Mouse (Mus musculus) neural tube, embryonic 12.5 days (tissue): ENCODE data around the gene Epor. TPM values are rescaled to one million over a fixed set of nuclear protein-coding genes. Genes with fewer than 3 reads are reported as not detected.

ENCODE experiments used
- ATAC-seq: fragments of 200-750 bp; cut with Nextera tagmentation; 2 replicates; pipeline ENCODE4 v1.8.0; 2017; ENCODE audit warnings: low read depth, mild to moderate bottlenecking, moderate TSS enrichment, moderate library complexity; ENCODE audit not compliant: low FRiP score
- H3K27ac ChIP-seq: fragments of 300-500 bp; sonication (generic); 2 replicates; pipeline ENCODE4 v1.5.1; 2016
- H3K27me3 ChIP-seq: fragments of 300-500 bp; sonication (generic); replicated peaks from 2 replicates; pipeline ENCODE4 v1.6.1; 2016; ENCODE audit warnings: mild to moderate bottlenecking
- H3K36me3 ChIP-seq: fragments of 300-500 bp; sonication (generic); 2 replicates; pipeline ENCODE4 v1.6.1; 2016; ENCODE audit warnings: mild to moderate bottlenecking
- H3K4me1 ChIP-seq: fragments of 300-500 bp; sonication (generic); 2 replicates; pipeline ENCODE4 v1.6.1; 2016
- H3K4me2 ChIP-seq: fragments of 300-500 bp; sonication (generic); replicated peaks from 2 replicates; pipeline ENCODE4 v1.6.1; 2016; ENCODE audit warnings: mild to moderate bottlenecking
- H3K4me3 ChIP-seq: fragments of 300-500 bp; sonication (generic); 2 replicates; pipeline ENCODE4 v1.5.1; 2016
- H3K9ac ChIP-seq: fragments of 300-500 bp; sonication (generic); 2 replicates; pipeline ENCODE4 v1.6.1; 2016; ENCODE audit warnings: mild to moderate bottlenecking
- H3K9me3 ChIP-seq: fragments of 300-500 bp; sonication (generic); 2 replicates; pipeline ENCODE4 v1.6.1; 2016; ENCODE audit warnings: mild to moderate bottlenecking
- WGBS: fragments of 180-500 bp; shearing (Covaris S2); methylation state at CpG from one replicate; pipeline ENCODE4 v1.1.7; 2016; 5-methylcytosine and 5-hydroxymethylcytosine counted together
- polyA plus RNA-seq: library from polyadenylated mRNA; unstranded; fragments of >200 nt; fragmentation: Nextera tagmentation; extraction: Ambion mirVana; gene quantifications from 2 replicates; pipeline ENCODE4 v1.2.1, GENCODE M21; 2016

Epor gene
- polyA plus RNA-seq, 1 experiment from 2014 or later: 4.0 TPM

DNA sequence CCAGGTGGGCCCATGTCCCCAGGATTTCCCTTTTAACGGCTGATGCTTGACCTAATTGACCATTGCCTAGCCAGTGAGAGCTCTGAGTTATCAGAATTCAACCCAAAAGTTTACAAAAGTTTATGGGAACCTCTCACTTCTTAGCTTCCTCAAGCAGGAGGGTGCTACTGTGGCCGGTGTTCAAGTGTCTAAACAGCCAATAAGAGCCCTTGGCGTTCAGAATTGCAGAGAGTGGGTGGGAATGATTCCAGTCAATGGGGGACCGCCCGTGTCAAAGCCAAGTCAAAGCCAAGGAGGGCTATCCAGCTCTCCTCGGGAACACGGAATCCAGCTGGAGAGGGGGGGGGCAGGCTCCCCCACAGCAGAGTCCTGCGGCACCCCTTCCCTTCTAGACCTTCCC, 15.2 kb downstream of the Epor start:
- Histone ChIP-seq H3K27me3 (peaks cover 19% of the 10 kb centered on the region), H3K36me3 (peaks cover 9% of the 10 kb centered on the region; the same call in 1 of the 2 replicates), H3K9ac (no peak overlapping the region), H3K4me2 (no peak overlapping the region), H3K4me3 (no peak overlapping the region), H3K27ac (no peak overlapping the region), H3K4me1 (peaks cover 6% of the 10 kb centered on the region), H3K9me3 (no peaks in the 10 kb centered on the region)
- 67% methylated on average over 8 of the region's 8 CpGs for WGBS
- no peak for ATAC-seq

DNA sequence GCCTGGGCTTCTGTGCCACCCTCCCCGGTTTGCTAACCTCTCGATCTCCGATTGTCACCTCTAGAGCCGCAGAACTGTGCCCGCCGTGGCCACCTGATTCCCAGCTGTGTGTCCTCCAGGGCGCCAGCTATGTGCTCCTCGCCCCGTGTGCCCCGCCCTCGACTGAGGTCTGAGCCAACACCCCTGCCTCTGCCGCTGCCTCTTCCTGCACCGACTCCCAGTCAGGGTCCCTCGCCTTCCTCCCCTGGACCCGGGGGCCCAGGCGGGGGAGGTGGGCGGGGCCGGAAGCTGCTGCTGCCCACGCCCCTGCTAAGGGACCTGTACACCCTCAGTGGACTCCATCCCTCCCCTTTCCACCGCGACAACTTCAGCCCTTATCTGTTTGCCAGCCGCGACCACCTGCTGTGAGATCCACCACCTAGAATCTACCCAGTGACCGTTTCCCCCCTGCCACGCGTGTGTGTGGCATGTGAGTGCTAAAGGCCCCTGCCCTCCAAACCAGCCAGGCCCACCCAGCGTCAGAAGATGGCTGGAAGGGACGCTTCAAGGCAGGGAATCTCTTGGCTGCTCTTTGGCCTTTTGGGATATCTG, 15.7 kb downstream of the Epor start:
- Histone ChIP-seq H3K27ac (no peak overlapping the region), H3K27me3 (peaks cover 19% of the 10 kb centered on the region), H3K4me1 (peaks cover 6% of the 10 kb centered on the region), H3K4me2 (peak overlapping the region; percentile 32; the same call in 1 of the 2 replicates), H3K9me3 (no peaks in the 10 kb centered on the region), H3K9ac (no peak overlapping the region), H3K4me3 (no peak overlapping the region), H3K36me3 (peaks cover 9% of the 10 kb centered on the region; the same call in 1 of the 2 replicates)
- whole genome bisulfite sequencing: 7% methylated on average over 28 of the region's 28 CpGs
- ATAC-seq: no peak

DNA sequence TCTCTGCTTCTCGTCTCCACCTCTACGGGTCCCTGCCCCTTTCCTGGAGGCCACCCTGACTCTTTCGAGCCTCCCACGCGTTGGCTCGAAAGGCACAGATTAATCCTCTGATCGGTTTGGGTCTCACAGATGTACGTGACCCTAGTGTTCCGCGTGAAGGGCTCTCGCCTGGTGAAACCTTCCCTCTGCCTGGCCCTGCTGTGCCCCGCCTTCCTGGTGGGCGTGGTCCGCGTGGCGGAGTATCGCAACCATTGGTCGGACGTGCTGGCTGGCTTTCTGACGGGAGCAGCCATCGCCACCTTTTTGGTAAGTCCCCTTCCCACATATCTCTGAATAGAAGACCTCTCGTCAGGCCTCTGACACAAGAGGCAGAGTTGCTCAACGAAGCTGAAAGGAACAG, 19.0 kb downstream of the Epor start:
- no peak for ATAC-seq
- Histone ChIP-seq H3K9ac (no peak overlapping the region), H3K4me2 (no peak overlapping the region), H3K9me3 (no peaks in the 10 kb centered on the region), H3K4me3 (no peak overlapping the region), H3K27me3 (peaks cover 19% of the 10 kb centered on the region), H3K27ac (no peak overlapping the region), H3K36me3 (peaks cover 20% of the 10 kb centered on the region), H3K4me1 (peaks cover 6% of the 10 kb centered on the region)
- WGBS: 23% methylated on average over 23 of the region's 23 CpGs

DNA sequence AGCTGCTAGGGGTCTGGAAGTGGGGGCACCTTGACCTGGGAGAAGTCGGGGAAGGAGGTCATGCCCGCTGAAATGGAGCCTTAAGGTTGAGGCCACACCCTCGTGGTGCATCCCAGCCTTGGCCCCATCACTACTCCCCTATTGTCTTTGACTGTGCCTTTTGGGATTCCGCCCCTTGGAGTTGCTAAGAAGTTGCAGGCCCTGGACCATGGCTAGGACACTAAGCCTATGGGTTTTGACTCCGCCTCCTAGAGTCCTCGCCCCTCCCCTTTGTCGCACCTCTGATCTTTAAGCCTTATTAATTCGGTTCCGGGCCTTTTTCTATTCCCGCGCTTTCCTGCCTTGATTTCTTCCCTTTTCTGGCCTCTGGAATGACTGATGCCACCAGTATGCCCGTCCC, 19.7 kb downstream of the Epor start:
- Histone ChIP-seq H3K9me3 (no peaks in the 10 kb centered on the region), H3K36me3 (peaks cover 24% of the 10 kb centered on the region), H3K4me1 (peaks cover 6% of the 10 kb centered on the region), H3K9ac (no peak overlapping the region), H3K4me3 (no peak overlapping the region), H3K27me3 (peaks cover 16% of the 10 kb centered on the region), H3K27ac (no peak overlapping the region), H3K4me2 (no peak overlapping the region)
- WGBS: 50% methylated on average over 12 of the region's 12 CpGs
- no peak for ATAC-seq

DNA sequence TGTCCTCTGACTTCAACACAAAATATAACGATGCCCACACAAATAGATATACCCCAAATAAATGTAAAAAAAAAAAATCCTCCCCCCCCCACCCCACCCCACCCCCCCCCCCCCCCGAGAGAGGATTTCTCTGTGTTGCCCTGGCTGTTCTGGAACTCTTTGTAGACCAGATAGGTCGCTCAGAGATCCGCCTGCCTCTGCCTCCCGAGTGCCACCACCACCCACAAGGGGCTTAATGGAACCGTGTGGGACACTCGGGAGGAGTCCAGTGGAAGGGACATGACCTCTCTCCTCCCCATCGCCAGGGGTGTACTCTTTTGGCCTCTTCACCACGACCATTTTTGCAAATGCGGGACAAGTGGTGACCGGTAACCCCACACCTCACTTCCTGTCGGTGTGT, 20.3 kb downstream of the Epor start:
- ATAC-seq: no peak
- Histone ChIP-seq H3K4me1 (peaks cover 11% of the 10 kb centered on the region), H3K4me2 (no peak overlapping the region), H3K9ac (no peak overlapping the region), H3K4me3 (no peak overlapping the region), H3K27me3 (peaks cover 10% of the 10 kb centered on the region), H3K27ac (no peak overlapping the region), H3K36me3 (peaks cover 22% of the 10 kb centered on the region), H3K9me3 (no peaks in the 10 kb centered on the region)
- WGBS: 79% methylated on average over 12 of the region's 12 CpGs

DNA sequence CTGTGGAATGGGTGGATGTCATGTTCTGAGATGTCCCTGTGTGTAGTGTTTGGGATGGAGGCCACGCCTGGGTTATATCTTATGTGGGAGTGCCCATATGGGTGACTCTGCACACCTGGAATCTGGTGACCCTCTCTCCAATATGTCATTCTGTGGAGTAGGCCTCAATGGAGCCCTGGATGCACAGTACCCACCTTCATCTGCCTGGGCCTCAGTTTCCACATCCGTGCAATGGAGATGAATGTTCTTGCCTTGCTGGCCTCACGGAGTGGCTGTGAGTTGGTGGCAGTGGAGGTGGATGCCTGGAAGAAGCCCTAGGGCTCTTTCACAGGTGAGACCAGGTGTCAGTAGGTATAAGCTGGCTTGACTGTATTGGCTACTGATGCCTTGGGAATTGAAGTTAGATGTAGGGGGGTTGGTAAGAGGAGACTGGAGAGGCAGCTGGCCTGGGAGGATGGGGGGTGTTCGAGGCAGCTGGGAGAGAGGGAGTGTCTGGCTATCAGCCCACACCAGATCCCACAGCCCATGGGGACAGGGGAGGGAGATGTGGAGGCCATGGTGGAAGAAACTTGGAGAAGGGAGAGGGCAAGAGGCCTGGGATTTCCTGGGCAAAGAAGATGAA, 25.0 kb downstream of the Epor start:
- peak overlapping the region; percentile 59; the same call in 1 of the 2 replicates for H3K4me3 ChIP-seq
- 0 out of 2 replicates have a peak overlapping the region, but pooled peaks have one; percentile 6 for H3K9ac ChIP-seq
- 0 out of 2 replicates have a peak, but pooled peaks cover under 1% of the 10 kb centered on the region for H3K27me3 ChIP-seq
- H3K36me3 ChIP-seq: peaks cover 16% of the 10 kb centered on the region
- peak overlapping the region; percentile 78 for H3K4me2 ChIP-seq
- H3K4me1 ChIP-seq: peaks cover 12% of the 10 kb centered on the region
- H3K9me3 ChIP-seq: no peaks in the 10 kb centered on the region
- 89% methylated on average over 4 of the region's 4 CpGs for WGBS
- no peak overlapping the region for H3K27ac ChIP-seq
- ATAC-seq: no peak

DNA sequence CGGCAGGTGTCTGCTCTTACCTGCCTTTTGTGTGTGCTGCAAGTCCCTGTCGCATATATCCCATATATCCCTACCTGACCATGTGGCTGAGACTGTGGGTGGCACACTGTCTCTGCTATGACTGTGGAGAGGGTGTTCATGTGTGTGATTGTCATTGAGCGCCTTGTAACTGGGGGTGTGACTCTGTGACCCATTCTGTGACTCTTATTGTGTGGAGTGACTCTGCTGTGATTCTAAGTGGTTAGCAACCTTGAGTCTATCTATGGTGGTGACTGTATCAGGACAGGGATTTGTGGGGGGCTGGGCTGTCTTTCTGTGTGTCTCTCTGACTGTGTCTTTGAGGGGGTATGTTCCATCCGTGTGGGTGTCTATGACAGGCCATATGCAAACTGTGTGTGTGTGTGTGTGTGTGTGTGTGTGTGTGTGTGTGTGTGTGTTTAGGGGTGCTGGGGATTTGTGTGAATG, 25.6 kb downstream of the Epor start:
- Histone ChIP-seq H3K9ac (peak overlapping the region; percentile 80), H3K36me3 (peaks cover 16% of the 10 kb centered on the region), H3K27me3 (peaks cover 2% of the 10 kb centered on the region; the same call in 1 of the 2 replicates), H3K4me1 (peaks cover 12% of the 10 kb centered on the region), H3K9me3 (no peaks in the 10 kb centered on the region), H3K27ac (no peak overlapping the region), H3K4me3 (peak overlapping the region; percentile 59), H3K4me2 (peak overlapping the region; percentile 78)
- WGBS: 81% methylated on average over 4 of the region's 4 CpGs
- ATAC-seq: 0 out of 2 replicates have a peak, but pooled peaks have one; percentile 4

DNA sequence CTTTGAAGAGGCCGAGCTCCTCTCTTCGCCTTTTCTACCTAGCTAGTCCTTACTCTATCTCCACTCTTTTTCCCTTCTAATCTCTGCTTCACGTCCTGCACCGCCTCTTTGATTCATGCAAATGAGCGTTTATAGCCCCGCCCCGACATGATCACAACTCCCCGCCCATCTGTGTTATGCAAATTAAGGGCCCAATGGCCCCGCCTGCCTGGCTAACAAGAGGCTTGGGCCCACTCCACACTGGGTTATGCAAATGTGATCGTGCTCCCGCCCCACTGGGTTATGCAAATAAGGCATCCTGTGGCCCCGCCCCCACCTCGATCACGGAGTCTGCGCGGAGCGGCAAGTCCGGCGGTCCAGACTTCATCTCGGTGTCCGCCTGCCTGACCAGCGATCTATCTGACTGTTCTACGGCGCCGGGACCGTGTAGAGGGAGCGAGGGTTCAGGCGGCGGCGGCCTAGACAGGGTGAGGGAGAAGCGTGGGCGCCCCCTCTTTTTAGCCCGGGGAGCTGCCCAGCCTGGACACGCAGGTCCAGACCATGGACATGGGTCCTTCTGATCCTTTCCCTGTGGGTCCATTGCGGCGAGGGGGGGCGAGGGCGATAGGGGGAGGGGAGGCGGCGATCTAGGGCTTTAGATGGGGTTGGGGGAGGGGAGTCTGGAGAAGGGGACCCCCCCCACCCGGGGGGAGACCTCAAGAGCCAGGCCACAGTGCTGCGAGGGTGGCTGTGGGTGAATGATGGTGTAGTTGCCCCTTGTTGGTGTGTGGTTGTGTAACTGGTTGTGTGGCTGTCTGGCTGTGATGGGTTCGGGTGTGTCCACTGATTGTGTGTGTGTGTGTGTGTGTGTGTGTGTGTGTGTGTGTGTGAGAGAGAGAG, 26.4 kb downstream of the Epor start, which contains the start of gene Plppr2:
TSS of gene Plppr2 (plus strand) at position 342 of the 879 bp plus-strand sequence.
- ATAC-seq: peak; percentile 95
- Histone ChIP-seq H3K4me2 (peak within 1 kb of the TSS; percentile 78), H3K4me1 (peaks cover 12% of the 10 kb centered on the region), H3K36me3 (peaks cover 16% of the 10 kb centered on the region), H3K27ac (0 out of 2 replicates have a peak within 1 kb of the TSS, but pooled peaks have one; percentile 11), H3K9me3 (no peaks in the 10 kb centered on the region), H3K27me3 (peaks cover 2% of the 10 kb centered on the region; the same call in 1 of the 2 replicates), H3K9ac (peak within 1 kb of the TSS; percentile 80), H3K4me3 (peak within 1 kb of the TSS; percentile 59)
- 2% methylated on average over 43 of the region's 43 CpGs for WGBS

DNA sequence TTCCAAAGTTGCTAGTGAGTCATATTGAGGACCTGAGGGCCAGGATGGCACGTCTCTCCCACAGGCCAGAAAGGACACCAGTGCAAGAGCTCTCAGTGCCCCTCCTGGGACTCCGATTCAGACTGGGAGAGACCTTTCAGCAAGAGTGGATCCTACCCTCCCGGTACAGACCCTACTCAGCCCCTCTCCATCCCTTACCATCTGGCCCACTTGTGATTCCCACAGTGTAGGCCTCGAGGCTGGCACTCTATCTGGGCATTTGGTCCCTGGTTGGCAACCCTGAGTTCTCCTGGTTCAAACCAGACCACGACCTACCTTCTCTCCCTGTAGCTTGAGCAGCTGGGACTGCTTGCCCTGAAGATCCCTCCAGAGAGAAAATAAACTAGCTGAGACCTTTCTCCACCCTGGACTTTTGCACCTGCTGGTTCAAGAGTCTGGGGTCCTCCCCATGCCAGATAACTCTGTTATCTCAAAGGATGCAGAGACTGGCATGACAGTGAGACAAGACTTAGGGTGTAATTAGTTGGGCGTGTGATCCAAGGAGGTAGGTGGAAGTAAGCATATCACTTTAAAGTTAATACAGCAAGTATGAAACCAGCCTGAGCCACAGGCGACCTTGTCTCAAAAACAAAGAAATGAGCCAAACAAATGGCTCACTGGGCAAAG, 27.7 kb downstream of the Epor start:
- no peaks in the 10 kb centered on the region for H3K9me3 ChIP-seq
- WGBS: 85% methylated on average over 7 of the region's 7 CpGs
- no peak for ATAC-seq

DNA sequence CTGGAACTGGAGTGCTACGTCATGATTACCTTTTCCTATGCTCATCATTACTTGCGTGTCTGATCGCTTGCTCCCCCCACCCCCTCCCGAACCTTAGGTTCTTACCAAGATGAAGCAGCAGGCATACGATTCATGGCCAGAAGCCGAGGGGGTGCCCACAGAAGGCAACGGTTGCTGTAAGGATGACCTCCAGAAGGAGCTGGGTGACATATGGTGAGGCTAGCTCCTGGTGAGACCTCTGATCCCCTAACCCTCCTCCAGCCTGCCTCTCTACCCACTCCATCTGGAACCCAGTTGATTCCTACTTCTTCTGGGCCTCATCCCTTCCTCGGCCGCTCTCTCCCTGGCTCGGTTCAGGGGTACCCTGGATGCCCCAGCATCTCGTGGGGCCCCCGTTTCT, 29.3 kb downstream of the Epor start:
- Histone ChIP-seq H3K4me1 (peaks cover 12% of the 10 kb centered on the region), H3K9me3 (no peaks in the 10 kb centered on the region), H3K27ac (no peak overlapping the region), H3K9ac (no peak overlapping the region), H3K36me3 (peaks cover 1% of the 10 kb centered on the region; the same call in 1 of the 2 replicates), H3K27me3 (peaks cover 2% of the 10 kb centered on the region; the same call in 1 of the 2 replicates), H3K4me3 (no peak overlapping the region), H3K4me2 (no peak overlapping the region)
- no peak for ATAC-seq
- 88% methylated on average over 12 of the region's 12 CpGs for WGBS

More for the DNA sequence above, 27.7 kb downstream of the Epor start:
- peaks cover 12% of the 10 kb centered on the region for H3K4me1 ChIP-seq
- peaks cover 9% of the 10 kb centered on the region for H3K36me3 ChIP-seq
- no peak overlapping the region for H3K4me2 ChIP-seq
- H3K9ac ChIP-seq: no peak overlapping the region
- no peak overlapping the region for H3K4me3 ChIP-seq
- no peak overlapping the region for H3K27ac ChIP-seq
- H3K27me3 ChIP-seq: peaks cover 2% of the 10 kb centered on the region; the same call in 1 of the 2 replicates

DNA sequence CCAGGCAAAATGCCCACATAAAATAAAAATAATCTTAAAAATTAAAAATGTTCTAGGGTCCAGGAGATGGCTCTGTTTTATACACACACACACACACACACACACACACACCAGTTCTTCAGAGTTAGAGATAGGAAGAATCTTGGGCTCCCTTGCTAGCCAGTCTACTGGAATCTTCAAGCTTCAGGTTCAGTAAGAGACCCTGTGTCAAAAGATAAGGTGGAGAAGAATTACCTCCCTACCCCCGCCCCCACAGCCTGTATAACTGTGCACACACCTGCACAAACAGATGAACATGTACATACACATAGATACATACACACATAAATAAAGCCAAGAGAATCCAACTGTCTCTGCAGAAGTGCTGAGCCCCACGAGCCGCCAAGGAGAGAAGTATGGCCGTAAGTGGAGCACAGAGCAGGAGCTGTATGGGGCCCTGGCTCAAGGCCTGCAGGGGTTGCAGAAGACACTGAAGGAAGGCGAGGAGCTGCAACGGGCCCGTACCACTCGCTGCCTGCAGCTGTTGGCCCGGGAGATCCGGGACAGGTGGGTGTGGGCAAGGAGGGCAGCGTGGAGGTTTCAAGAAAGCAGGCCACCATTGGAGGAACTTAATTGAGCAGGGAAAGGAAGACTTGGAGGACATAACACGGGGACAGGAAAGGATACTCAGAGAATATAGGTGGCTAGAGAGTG, 30.7 kb downstream of the Epor start:
- H3K4me2 ChIP-seq: no peak overlapping the region
- no peak for ATAC-seq
- H3K27me3 ChIP-seq: peaks cover 2% of the 10 kb centered on the region; the same call in 1 of the 2 replicates
- H3K4me3 ChIP-seq: no peak overlapping the region
- 60% methylated on average over 12 of the region's 12 CpGs for WGBS
- no peaks in the 10 kb centered on the region for H3K36me3 ChIP-seq
- no peak overlapping the region for H3K9ac ChIP-seq
- H3K4me1 ChIP-seq: peaks cover 4% of the 10 kb centered on the region
- H3K27ac ChIP-seq: no peak overlapping the region
- H3K9me3 ChIP-seq: no peaks in the 10 kb centered on the region
